Mouse (Mus musculus): Measurements from ENCODE around the gene Arid5b. TPM values are rescaled to one million over a fixed set of nuclear protein-coding genes. Genes with fewer than 3 reads are reported as not detected.

Gene Arid5b
- polyA plus RNA-seq, 1 experiment from 2014 or later, result 12.6 TPM

GRCm38 (mm10) chr10:68263296-68263968 is 15.1 kb downstream of the Arid5b start:
- WGBS, result 92% methylated on average over 9 of the region's 9 CpGs
- no peak overlapping the region for H3K4me3 ChIP-seq
- H3K36me3 ChIP-seq (ENCODE audit: poor library complexity, severe bottlenecking), result no peaks in the 10 kb centered on the region
- H3K4me1 ChIP-seq, result no peaks in the 10 kb centered on the region
- H3K27me3 ChIP-seq, result no peaks in the 10 kb centered on the region
- no peaks in the 10 kb centered on the region for H3K9me3 ChIP-seq (replicated peaks)
- no peak overlapping the region for H3K9ac ChIP-seq
- no peak overlapping the region for H3K27ac ChIP-seq
- no peak for ATAC-seq
- no peak overlapping the region for H3K4me2 ChIP-seq

DNA sequence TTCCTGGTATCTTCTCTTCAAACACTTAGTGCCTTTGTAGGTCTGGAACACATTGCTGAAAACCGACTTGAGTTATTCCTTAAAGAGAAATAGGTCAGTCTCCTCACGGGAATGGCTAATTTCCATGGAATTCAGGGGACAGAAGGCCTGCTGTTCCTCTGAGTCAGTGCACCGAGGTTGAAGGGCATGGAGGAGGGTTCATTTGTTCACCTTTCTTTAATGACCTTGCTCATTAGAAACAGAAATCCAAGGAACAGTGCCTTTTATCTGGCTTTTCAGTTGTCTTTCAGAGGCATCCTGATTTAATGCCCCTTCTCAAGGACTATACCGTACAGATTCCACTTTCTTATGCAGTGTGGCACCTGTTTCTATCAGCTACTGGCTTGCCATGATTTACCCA is 18.9 kb downstream of the Arid5b start:
- Histone ChIP-seq H3K4me2 (no peak overlapping the region), H3K9ac (no peak overlapping the region), H3K27me3 (no peaks in the 10 kb centered on the region), H3K36me3 (ENCODE audit: poor library complexity, severe bottlenecking) (no peaks in the 10 kb centered on the region), H3K9me3 (replicated peaks) (no peaks in the 10 kb centered on the region), H3K4me1 (no peaks in the 10 kb centered on the region), H3K4me3 (no peak overlapping the region), H3K27ac (no peak overlapping the region)
- ATAC-seq, result no peak
- 53% methylated on average over 4 of the region's 4 CpGs for WGBS

- no peaks in the 10 kb centered on the region for H3K4me1 ChIP-seq
- WGBS, result 78% methylated on average over 10 of the region's 10 CpGs
- ATAC-seq, result no peak
- no peak overlapping the region for H3K27ac ChIP-seq
- no peak overlapping the region for H3K4me2 ChIP-seq
- H3K27me3 ChIP-seq, result no peaks in the 10 kb centered on the region
- no peaks in the 10 kb centered on the region for H3K36me3 ChIP-seq (ENCODE audit: poor library complexity, severe bottlenecking)
- no peak overlapping the region for H3K4me3 ChIP-seq
- no peaks in the 10 kb centered on the region for H3K9me3 ChIP-seq (replicated peaks)
- H3K9ac ChIP-seq, result no peak overlapping the region
Observed at GRCm38 (mm10) chr10:68257358-68258056, 21.0 kb downstream of the Arid5b start.

DNA sequence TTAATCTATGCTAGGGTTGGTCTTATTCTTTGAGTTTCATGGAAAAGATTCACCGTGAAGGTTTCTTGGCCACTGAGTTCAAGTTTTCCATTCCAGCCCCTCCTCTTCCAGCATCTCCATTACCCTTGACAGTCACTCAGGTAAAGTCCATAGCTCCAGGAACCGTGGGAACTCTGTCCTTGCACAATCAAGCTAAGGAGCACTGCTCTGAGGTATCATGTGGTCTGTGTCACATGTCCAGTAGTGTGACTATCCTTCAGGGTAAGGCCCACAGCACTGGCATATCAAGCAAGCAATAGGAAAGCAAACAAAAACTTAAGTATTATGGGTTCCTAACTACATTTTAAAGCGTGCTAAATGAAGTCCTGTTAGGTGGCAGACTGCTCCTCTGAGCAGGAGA is 22.4 kb downstream of the Arid5b start:
- Histone ChIP-seq H3K4me2 (no peak overlapping the region), H3K27ac (no peak overlapping the region), H3K9me3 (replicated peaks) (no peaks in the 10 kb centered on the region), H3K4me3 (no peak overlapping the region), H3K4me1 (no peaks in the 10 kb centered on the region), H3K27me3 (no peaks in the 10 kb centered on the region), H3K9ac (no peak overlapping the region), H3K36me3 (ENCODE audit: poor library complexity, severe bottlenecking) (no peaks in the 10 kb centered on the region)
- no peak for ATAC-seq
- 88% methylated on average over 3 of the region's 3 CpGs for WGBS

DNA sequence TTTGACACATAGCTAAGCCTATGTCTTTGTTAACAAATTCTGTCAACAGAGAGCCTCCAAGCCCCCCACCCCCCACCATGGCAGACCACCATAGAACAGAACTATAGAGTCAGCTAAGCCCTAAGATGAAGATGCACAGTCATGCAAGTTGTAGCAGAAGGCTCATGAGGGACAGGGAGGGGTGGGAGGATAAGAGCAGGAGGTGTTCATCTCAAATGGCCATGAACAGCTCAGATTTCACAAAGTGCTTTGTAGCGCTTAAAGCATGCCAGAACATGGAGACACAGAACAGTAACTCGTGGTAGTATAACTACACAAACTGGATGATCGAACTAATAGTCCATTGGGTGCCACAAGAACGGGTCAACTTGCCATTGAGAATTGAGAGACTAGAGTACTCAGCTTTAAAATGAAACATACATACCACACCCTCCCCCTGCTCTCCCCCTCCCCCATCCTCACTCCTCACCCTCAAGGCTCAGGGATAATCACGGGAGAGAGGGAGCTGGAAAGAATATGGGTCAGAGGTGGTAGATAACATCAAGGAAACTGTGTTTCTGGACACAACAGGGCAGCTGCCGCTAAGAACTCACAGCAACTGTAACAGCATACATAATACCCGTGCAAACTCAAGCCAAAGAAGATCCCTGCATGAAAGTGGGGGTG is 25.0 kb downstream of the Arid5b start:
- Histone ChIP-seq H3K4me2 (no peak overlapping the region), H3K4me3 (no peak overlapping the region), H3K4me1 (peaks cover 5% of the 10 kb centered on the region), H3K36me3 (ENCODE audit: poor library complexity, severe bottlenecking) (no peaks in the 10 kb centered on the region), H3K9ac (no peak overlapping the region), H3K27me3 (no peaks in the 10 kb centered on the region), H3K9me3 (replicated peaks) (no peaks in the 10 kb centered on the region), H3K27ac (no peak overlapping the region)
- ATAC-seq, result no peak
- WGBS, result 89% methylated on average over 7 of the region's 7 CpGs

- no peak for ATAC-seq
- H3K27me3 ChIP-seq, result no peaks in the 10 kb centered on the region
- H3K4me3 ChIP-seq, result no peak overlapping the region
- H3K27ac ChIP-seq, result no peak overlapping the region
- H3K4me1 ChIP-seq, result peaks cover 8% of the 10 kb centered on the region
- WGBS, result 97% methylated on average over 4 of the region's 4 CpGs
- H3K36me3 ChIP-seq (ENCODE audit: poor library complexity, severe bottlenecking), result no peaks in the 10 kb centered on the region
- no peak overlapping the region for H3K9ac ChIP-seq
- no peaks in the 10 kb centered on the region for H3K9me3 ChIP-seq (replicated peaks)
- no peak overlapping the region for H3K4me2 ChIP-seq
Observed at GRCm38 (mm10) chr10:68252650-68253049, 25.9 kb downstream of the Arid5b start.

GRCm38 (mm10) chr10:68249355-68249782 is 29.2 kb downstream of the Arid5b start:
- Histone ChIP-seq H3K9ac (no peak overlapping the region), H3K4me2 (no peak overlapping the region), H3K9me3 (replicated peaks) (no peaks in the 10 kb centered on the region), H3K27me3 (no peaks in the 10 kb centered on the region), H3K36me3 (ENCODE audit: poor library complexity, severe bottlenecking) (no peaks in the 10 kb centered on the region), H3K4me1 (peaks cover 8% of the 10 kb centered on the region), H3K27ac (no peak overlapping the region), H3K4me3 (no peak overlapping the region)
- no peak for ATAC-seq
- 75% methylated on average over 6 of the region's 6 CpGs for WGBS

DNA sequence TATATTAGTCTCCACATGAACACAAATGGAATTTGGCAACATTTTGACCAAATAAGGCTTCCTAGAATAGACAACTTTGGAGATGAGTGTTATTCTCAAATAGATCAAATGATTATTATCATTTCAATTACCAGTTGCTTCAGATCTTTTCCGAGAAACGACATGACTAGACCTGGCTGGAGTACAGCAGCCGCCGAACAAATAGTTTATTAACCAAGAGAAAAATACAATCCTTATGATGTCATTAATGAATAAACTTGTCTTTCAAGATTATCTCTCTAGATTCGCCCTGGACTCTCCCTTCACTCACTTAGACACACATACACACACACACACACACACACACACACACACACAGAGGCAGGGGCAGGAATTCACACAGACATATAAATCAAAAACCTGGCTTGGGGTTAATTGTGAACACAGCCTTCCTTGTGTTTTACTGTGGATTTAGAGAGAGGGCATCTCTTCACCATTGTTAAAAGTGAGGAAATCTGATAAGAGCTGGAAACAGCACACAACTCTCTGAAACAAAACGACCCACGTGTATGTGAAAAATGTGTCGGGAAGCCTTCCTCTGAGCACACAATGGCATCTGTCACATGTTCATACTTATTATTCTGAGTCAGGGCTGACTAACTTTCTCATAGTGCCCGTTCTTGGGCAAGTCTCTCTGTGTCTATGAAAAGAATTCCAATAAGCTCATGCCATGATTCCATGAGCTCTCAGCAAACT is 30.1 kb downstream of the Arid5b start:
- H3K4me3 ChIP-seq, result no peak overlapping the region
- no peak overlapping the region for H3K27ac ChIP-seq
- H3K9ac ChIP-seq, result no peak overlapping the region
- ATAC-seq, result no peak
- peaks cover 8% of the 10 kb centered on the region for H3K4me1 ChIP-seq
- H3K9me3 ChIP-seq (replicated peaks), result no peaks in the 10 kb centered on the region
- WGBS, result 43% methylated on average over 9 of the region's 9 CpGs
- H3K27me3 ChIP-seq, result no peaks in the 10 kb centered on the region
- H3K36me3 ChIP-seq (ENCODE audit: poor library complexity, severe bottlenecking), result no peaks in the 10 kb centered on the region
- no peak overlapping the region for H3K4me2 ChIP-seq

- WGBS, result 82% methylated on average over 4 of the region's 4 CpGs
- Histone ChIP-seq H3K27me3 (no peaks in the 10 kb centered on the region), H3K9me3 (replicated peaks) (no peaks in the 10 kb centered on the region), H3K4me2 (no peak overlapping the region), H3K27ac (no peak overlapping the region), H3K36me3 (ENCODE audit: poor library complexity, severe bottlenecking) (no peaks in the 10 kb centered on the region), H3K4me1 (peaks cover 8% of the 10 kb centered on the region), H3K4me3 (no peak overlapping the region), H3K9ac (no peak overlapping the region)
- ATAC-seq, result no peak
Observed at GRCm38 (mm10) chr10:68247490-68248280, 30.9 kb downstream of the Arid5b start.

DNA sequence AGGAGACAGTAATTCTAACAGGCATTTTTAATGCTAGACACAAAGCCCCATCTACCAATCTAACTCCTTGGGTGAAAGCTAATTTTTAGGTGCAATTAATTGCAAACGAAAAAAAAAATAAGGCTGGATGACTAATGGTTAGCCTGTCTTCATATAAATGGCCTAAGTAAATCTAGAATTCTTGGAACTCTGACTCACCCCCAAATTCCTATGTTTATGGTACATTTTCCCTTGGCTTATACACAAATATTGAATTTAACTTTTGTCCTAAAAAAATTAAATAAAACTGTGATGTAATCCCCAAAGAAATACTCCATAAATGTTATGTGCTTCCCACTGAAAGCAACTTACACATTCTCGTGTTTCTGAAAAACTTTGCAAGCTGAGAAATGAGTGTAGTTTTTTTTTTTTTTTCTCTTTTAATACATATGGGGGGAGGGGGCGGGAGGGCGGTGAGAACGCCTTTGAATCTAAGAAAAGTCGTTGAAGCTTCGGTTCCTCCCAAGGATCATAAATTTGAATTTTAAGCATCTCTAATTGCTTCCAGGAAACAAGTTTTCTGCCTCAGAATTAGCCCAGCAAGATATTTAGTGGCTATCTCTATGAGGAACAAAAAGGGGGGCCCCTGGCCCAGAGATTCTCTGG is 31.8 kb downstream of the Arid5b start:
- no peak overlapping the region for H3K27ac ChIP-seq
- H3K4me3 ChIP-seq, result no peak overlapping the region
- 0 out of 2 replicates have a peak, but pooled peaks cover 5% of the 10 kb centered on the region for H3K36me3 ChIP-seq (ENCODE audit: poor library complexity, severe bottlenecking)
- no peak for ATAC-seq
- H3K27me3 ChIP-seq, result no peaks in the 10 kb centered on the region
- H3K4me2 ChIP-seq, result no peak overlapping the region
- peaks cover 8% of the 10 kb centered on the region for H3K4me1 ChIP-seq
- H3K9ac ChIP-seq, result no peak overlapping the region
- no peaks in the 10 kb centered on the region for H3K9me3 ChIP-seq (replicated peaks)
- 55% methylated on average over 7 of the region's 7 CpGs for WGBS

GRCm38 (mm10) chr10:68240804-68241485 is 37.6 kb downstream of the Arid5b start:
- Histone ChIP-seq H3K4me3 (no peak overlapping the region), H3K9ac (no peak overlapping the region), H3K4me2 (no peak overlapping the region), H3K4me1 (peaks cover 19% of the 10 kb centered on the region), H3K9me3 (replicated peaks) (no peaks in the 10 kb centered on the region), H3K27ac (no peak overlapping the region), H3K36me3 (ENCODE audit: poor library complexity, severe bottlenecking) (peaks cover 5% of the 10 kb centered on the region; the same call in 1 of the 2 replicates), H3K27me3 (no peaks in the 10 kb centered on the region)
- 90% methylated on average over 13 of the region's 13 CpGs for WGBS
- no peak for ATAC-seq
